Mouse (Mus musculus) bone marrow, adult 2 months (tissue): ENCODE measurements around the gene Fmnl2.

Source experiments
- CTCF ChIP-seq: fragments of 200-500 bp; IDR thresholded peaks from 2 replicates; pipeline ENCODE4 v1.5.1; 2011; ENCODE audit warnings: low read length, control low read depth; ENCODE audit not compliant: control insufficient read depth, insufficient read depth
- POLR2A ChIP-seq: fragments of 200-500 bp; IDR thresholded peaks from 2 replicates; pipeline ENCODE4 v1.6.1; 2011; ENCODE audit warnings: low read depth, mild to moderate bottlenecking, control low read depth, low read length, borderline replicate concordance; ENCODE audit not compliant: control insufficient read depth

- TF ChIP-seq POLR2A (no peak), CTCF (no peak)
Measured at GRCm38 (mm10) chr2:52978796-52979195, 121.1 kb downstream of the Fmnl2 start.
